Mouse (Mus musculus) stomach, embryonic 15.5 days (tissue): ENCODE data around the gene E2f3. TPM values are rescaled to one million over a fixed set of nuclear protein-coding genes. Genes with fewer than 3 reads are reported as not detected.
A peak's percentile ranks its signal among the peaks of the same experiment; 100 is the strongest.

Experiments used
- ATAC-seq: fragments of 200-750 bp; cut with Nextera tagmentation; 2 replicates; pipeline ENCODE4 v1.8.0; 2017; ENCODE audit warnings: low read depth, moderate number of reproducible peaks, moderate TSS enrichment; ENCODE audit not compliant: insufficient read depth, low FRiP score
- H3K27ac ChIP-seq: fragments of 300-500 bp; sonication (generic); 2 replicates; pipeline ENCODE4 v1.5.1; 2015; ENCODE audit warnings: mild to moderate bottlenecking, inconsistent platforms
- H3K27me3 ChIP-seq: fragments of 300-500 bp; sonication (generic); replicated peaks from 2 replicates; pipeline ENCODE4 v1.6.1; 2015; ENCODE audit warnings: inconsistent platforms
- H3K36me3 ChIP-seq: fragments of 300-500 bp; sonication (generic); 2 replicates; pipeline ENCODE4 v1.6.1; 2015; ENCODE audit warnings: inconsistent platforms
- H3K4me1 ChIP-seq: fragments of 300-500 bp; sonication (generic); 2 replicates; pipeline ENCODE4 v1.6.1; 2015; ENCODE audit warnings: inconsistent platforms
- H3K4me2 ChIP-seq: fragments of 300-500 bp; sonication (generic); 2 replicates; pipeline ENCODE4 v1.6.1; 2015; ENCODE audit warnings: mild to moderate bottlenecking, inconsistent platforms
- H3K4me3 ChIP-seq: fragments of 300-500 bp; sonication (generic); replicated peaks from 2 replicates; pipeline ENCODE4 v1.5.1; 2015; ENCODE audit warnings: inconsistent platforms
- H3K9ac ChIP-seq: fragments of 300-500 bp; sonication (generic); 2 replicates; pipeline ENCODE4 v1.6.1; 2015; ENCODE audit warnings: inconsistent platforms
- H3K9me3 ChIP-seq: fragments of 300-500 bp; sonication (generic); 2 replicates; pipeline ENCODE4 v1.6.1; 2016; ENCODE audit warnings: inconsistent platforms
- WGBS: fragments of 180-500 bp; shearing (Covaris S2); methylation state at CpG from one replicate; pipeline ENCODE4 v1.1.7; 2015; 5-methylcytosine and 5-hydroxymethylcytosine counted together
- polyA plus RNA-seq: library from polyadenylated mRNA; unstranded; fragments of >200 nt; fragmentation: Nextera tagmentation; extraction: Ambion mirVana; gene quantifications from 2 replicates; pipeline ENCODE4 v1.2.1, GENCODE M21; 2015

The E2f3 gene
- polyA plus RNA-seq, 1 experiment from 2014 or later, result 9.4 TPM

DNA sequence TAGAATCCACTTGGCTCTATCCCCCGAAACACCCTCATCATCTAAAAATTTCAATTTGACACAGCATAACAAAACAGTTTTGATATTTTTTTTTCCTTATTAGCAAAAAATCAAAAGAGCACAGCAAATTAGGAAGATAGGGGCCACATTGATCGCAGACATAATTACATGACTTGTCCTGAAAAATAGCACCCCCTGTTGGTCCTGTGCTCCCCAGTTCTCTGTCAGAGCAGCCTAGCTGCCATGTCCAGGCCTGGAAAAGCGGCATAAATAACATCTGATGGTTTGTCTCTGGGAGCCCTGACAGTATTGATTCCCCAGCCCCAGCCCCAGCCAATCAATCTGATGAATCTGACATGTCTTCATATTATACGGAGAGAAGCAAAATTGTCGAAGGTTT lies 11.8 kb downstream of the E2f3 start:
- no peaks in the 10 kb centered on the region for H3K9me3 ChIP-seq
- H3K4me1 ChIP-seq, result peaks cover 3% of the 10 kb centered on the region; the same call in 1 of the 2 replicates
- H3K4me2 ChIP-seq, result no peak overlapping the region
- ATAC-seq, result no peak
- H3K27me3 ChIP-seq, result no peaks in the 10 kb centered on the region
- WGBS, result 82% methylated on average over 5 of the region's 5 CpGs
- H3K9ac ChIP-seq, result no peak overlapping the region
- no peak overlapping the region for H3K27ac ChIP-seq
- H3K4me3 ChIP-seq, result no peak overlapping the region
- no peaks in the 10 kb centered on the region for H3K36me3 ChIP-seq

- Histone ChIP-seq H3K4me3 (no peak overlapping the region), H3K36me3 (no peaks in the 10 kb centered on the region), H3K27me3 (no peaks in the 10 kb centered on the region), H3K27ac (no peak overlapping the region), H3K4me1 (no peaks in the 10 kb centered on the region), H3K9me3 (no peaks in the 10 kb centered on the region), H3K4me2 (no peak overlapping the region), H3K9ac (no peak overlapping the region)
- no peak for ATAC-seq
- WGBS, result 92% methylated on average over 6 of the region's 6 CpGs
Measured at GRCm38 (mm10) chr13:29973610-29974009, 12.3 kb downstream of the E2f3 start.

DNA sequence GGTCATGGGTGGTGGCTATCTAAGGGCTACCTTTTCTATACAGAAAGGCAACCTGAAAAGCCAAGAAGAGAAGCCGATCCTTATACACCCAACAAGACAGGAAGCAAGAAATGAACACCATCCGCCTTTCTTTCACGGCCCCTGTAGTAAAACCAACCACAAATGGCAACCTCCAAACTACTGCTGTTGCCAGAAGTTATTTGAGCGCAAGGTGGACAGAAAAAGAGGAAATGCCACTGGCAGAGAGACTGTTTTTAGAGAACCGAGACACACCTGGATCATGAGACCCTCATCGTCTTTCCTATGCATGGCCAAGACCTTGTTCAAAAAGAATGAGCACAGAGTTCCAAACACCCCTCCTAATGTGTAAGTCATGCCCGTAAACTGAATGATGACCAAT lies 15.5 kb downstream of the E2f3 start:
- Histone ChIP-seq H3K27ac (no peak overlapping the region), H3K4me1 (no peaks in the 10 kb centered on the region), H3K9me3 (no peaks in the 10 kb centered on the region), H3K9ac (no peak overlapping the region), H3K36me3 (peaks cover 3% of the 10 kb centered on the region; the same call in 1 of the 2 replicates), H3K27me3 (no peaks in the 10 kb centered on the region), H3K4me3 (no peak overlapping the region), H3K4me2 (no peak overlapping the region)
- ATAC-seq, result no peak
- 94% methylated on average over 7 of the region's 7 CpGs for WGBS

GRCm38 (mm10) chr13:29968636-29969035 lies 17.2 kb downstream of the E2f3 start:
- H3K9me3 ChIP-seq, result no peaks in the 10 kb centered on the region
- H3K4me1 ChIP-seq, result no peaks in the 10 kb centered on the region
- no peak overlapping the region for H3K4me3 ChIP-seq
- no peak for ATAC-seq
- no peak overlapping the region for H3K4me2 ChIP-seq
- no peak overlapping the region for H3K9ac ChIP-seq
- H3K36me3 ChIP-seq, result peaks cover 3% of the 10 kb centered on the region; the same call in 1 of the 2 replicates
- 87% methylated on average over 7 of the region's 7 CpGs for WGBS
- no peak overlapping the region for H3K27ac ChIP-seq
- H3K27me3 ChIP-seq, result no peaks in the 10 kb centered on the region

GRCm38 (mm10) chr13:29967367-29967766 lies 18.5 kb downstream of the E2f3 start:
- no peak for ATAC-seq
- H3K27ac ChIP-seq, result no peak overlapping the region
- WGBS, result 87% methylated on average over 5 of the region's 5 CpGs
- no peak overlapping the region for H3K4me3 ChIP-seq
- H3K4me1 ChIP-seq, result no peaks in the 10 kb centered on the region
- peaks cover 3% of the 10 kb centered on the region; the same call in 1 of the 2 replicates for H3K36me3 ChIP-seq
- no peak overlapping the region for H3K4me2 ChIP-seq
- H3K9me3 ChIP-seq, result no peaks in the 10 kb centered on the region
- H3K27me3 ChIP-seq, result no peaks in the 10 kb centered on the region
- no peak overlapping the region for H3K9ac ChIP-seq

GRCm38 (mm10) chr13:29966966-29967365 lies 18.9 kb downstream of the E2f3 start:
- 92% methylated on average over 8 of the region's 8 CpGs for WGBS
- Histone ChIP-seq H3K4me1 (no peaks in the 10 kb centered on the region), H3K27me3 (no peaks in the 10 kb centered on the region), H3K4me3 (no peak overlapping the region), H3K9me3 (no peaks in the 10 kb centered on the region), H3K27ac (no peak overlapping the region), H3K36me3 (peaks cover 3% of the 10 kb centered on the region; the same call in 1 of the 2 replicates), H3K4me2 (no peak overlapping the region), H3K9ac (no peak overlapping the region)
- ATAC-seq, result no peak

DNA sequence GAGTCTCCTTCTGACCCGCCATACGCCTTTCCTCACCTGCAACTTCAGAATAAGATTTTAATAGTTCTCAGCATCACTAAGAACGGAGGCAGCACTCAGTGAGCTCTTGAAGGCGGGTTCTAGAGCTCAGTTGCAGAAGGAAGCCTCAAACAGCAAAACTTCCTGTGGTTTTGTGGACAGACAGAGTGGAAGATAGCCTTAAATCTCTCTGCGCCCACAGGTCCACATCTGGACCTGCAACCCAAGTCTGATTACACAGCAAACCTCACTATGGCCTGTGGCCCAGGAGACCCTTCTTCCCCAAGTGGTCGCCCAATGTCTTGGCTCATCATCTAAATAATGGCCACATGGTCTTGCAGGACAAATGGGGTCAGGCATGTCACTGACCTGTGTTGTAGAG lies 21.8 kb downstream of the E2f3 start:
- H3K27ac ChIP-seq, result no peak overlapping the region
- no peaks in the 10 kb centered on the region for H3K27me3 ChIP-seq
- no peak overlapping the region for H3K4me3 ChIP-seq
- WGBS, result 89% methylated on average over 6 of the region's 6 CpGs
- no peak for ATAC-seq
- no peaks in the 10 kb centered on the region for H3K9me3 ChIP-seq
- H3K36me3 ChIP-seq, result peaks cover 3% of the 10 kb centered on the region; the same call in 1 of the 2 replicates
- no peak overlapping the region for H3K9ac ChIP-seq
- no peak overlapping the region for H3K4me2 ChIP-seq
- no peaks in the 10 kb centered on the region for H3K4me1 ChIP-seq

DNA sequence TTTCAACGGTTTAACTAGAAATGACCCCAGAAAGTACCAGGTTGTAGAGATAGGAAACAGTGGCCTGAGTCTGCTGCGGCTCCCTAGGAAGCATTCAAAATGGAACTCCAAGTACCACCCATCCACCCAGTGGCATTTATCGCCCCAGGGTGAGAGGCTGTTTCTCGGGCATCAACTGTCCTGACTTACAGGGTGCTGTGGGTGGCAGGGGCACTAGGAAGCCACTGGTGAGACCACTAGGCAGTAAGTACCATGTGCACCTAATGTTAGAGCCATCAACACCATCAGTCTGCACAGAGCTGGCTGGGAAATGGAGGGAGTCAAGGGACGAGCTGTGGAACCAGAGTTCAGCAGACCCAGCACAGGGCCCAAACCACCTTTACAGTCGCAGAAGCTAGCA lies 25.4 kb downstream of the E2f3 start:
- Histone ChIP-seq H3K9me3 (no peaks in the 10 kb centered on the region), H3K27ac (no peak overlapping the region), H3K27me3 (no peaks in the 10 kb centered on the region), H3K4me1 (peaks cover 6% of the 10 kb centered on the region; the same call in 1 of the 2 replicates), H3K9ac (no peak overlapping the region), H3K36me3 (no peaks in the 10 kb centered on the region), H3K4me2 (no peak overlapping the region), H3K4me3 (no peak overlapping the region)
- 92% methylated on average over 6 of the region's 6 CpGs for WGBS
- no peak for ATAC-seq

DNA sequence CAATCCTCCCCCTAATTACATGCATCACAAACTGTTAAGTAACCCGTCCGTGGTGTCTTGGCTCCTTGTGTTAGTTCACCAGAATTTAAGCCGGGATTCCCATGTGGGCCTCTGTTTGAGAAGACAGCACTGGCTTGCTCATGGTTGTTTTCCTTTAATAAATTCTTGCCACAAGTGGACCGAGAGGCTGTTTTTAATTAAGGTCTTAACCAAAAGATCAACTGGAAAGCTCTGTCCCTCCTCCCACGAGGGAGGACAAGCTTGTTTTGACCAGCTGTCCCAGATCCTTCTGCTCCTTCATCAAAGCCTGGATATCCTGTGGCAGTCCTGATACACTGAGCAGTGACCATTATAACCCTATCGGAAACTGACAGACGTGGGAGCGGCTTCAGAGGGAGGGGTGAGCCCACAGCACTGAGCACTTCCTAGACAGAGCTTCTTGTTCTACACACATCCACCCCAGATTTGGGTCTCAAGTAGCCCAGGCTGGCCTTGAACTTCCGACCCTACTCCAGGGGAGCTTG lies 28.1 kb downstream of the E2f3 start:
- Histone ChIP-seq H3K27ac (no peak overlapping the region), H3K4me1 (peaks cover 6% of the 10 kb centered on the region; the same call in 1 of the 2 replicates), H3K9ac (no peak overlapping the region), H3K27me3 (no peaks in the 10 kb centered on the region), H3K36me3 (no peaks in the 10 kb centered on the region), H3K4me2 (no peak overlapping the region), H3K9me3 (no peaks in the 10 kb centered on the region), H3K4me3 (no peak overlapping the region)
- peak; percentile 47 for ATAC-seq
- WGBS, result 67% methylated on average over 9 of the region's 9 CpGs

DNA sequence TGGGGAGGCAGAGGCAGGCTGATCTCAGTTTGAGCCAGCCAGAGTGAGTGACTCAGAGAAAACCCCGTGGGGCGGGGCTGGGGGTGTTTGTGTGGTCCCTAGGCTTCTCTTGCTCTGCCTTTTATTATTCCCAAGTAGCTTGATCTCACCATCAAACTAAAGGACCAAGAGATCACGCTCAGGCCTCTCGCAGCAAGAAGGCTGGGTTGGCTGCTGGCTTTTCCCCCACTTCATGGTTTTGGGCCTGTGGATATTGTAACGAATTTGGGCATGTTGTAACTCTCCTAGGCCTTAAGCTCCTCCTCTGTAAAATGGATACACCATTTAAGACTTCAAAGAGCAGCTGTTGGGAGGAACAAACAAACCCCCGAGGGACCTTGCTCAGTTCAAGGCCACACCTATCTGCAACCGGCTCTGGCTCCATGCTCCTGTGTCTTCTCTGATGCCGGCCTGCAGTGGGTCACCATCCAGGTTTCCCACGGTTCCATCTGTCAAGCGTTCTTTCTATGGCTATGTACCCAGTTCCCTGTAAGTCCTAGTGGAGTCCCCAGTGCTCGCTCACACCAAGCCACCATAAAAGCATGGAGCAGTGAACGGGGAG lies 28.9 kb downstream of the E2f3 start:
- 87% methylated on average over 12 of the region's 12 CpGs for WGBS
- Histone ChIP-seq H3K4me3 (no peak overlapping the region), H3K27ac (no peak overlapping the region), H3K9me3 (no peaks in the 10 kb centered on the region), H3K4me1 (peaks cover 6% of the 10 kb centered on the region; the same call in 1 of the 2 replicates), H3K36me3 (no peaks in the 10 kb centered on the region), H3K9ac (no peak overlapping the region), H3K4me2 (no peak overlapping the region), H3K27me3 (no peaks in the 10 kb centered on the region)
- ATAC-seq, result no peak

DNA sequence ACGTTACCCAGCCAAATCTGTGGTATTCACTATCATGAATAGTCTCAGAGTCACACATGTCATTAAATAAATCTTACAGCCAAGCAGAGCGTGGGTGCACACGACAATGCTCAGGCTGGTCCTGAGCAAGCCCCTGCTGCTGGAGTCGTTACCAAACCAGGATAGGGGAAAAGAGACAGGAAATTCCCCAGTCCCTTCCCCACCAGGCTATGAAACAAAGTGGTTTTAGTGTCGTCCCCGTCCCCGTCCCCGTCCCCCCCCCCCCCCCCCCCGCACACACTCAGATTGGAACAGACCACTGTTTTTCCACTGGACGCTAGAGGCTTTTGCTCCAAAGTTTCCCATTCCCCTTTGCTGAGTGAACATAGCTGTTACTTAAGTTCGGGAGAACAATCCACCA lies 30.6 kb downstream of the E2f3 start:
- peaks cover 6% of the 10 kb centered on the region; the same call in 1 of the 2 replicates for H3K4me1 ChIP-seq
- 0 out of 2 replicates have a peak, but pooled peaks cover 9% of the 10 kb centered on the region for H3K36me3 ChIP-seq
- H3K9me3 ChIP-seq, result no peaks in the 10 kb centered on the region
- H3K4me2 ChIP-seq, result no peak overlapping the region
- H3K4me3 ChIP-seq, result no peak overlapping the region
- 80% methylated on average over 10 of the region's 11 CpGs for WGBS
- no peak for ATAC-seq
- no peak overlapping the region for H3K27ac ChIP-seq
- no peak overlapping the region for H3K9ac ChIP-seq
- no peaks in the 10 kb centered on the region for H3K27me3 ChIP-seq

DNA sequence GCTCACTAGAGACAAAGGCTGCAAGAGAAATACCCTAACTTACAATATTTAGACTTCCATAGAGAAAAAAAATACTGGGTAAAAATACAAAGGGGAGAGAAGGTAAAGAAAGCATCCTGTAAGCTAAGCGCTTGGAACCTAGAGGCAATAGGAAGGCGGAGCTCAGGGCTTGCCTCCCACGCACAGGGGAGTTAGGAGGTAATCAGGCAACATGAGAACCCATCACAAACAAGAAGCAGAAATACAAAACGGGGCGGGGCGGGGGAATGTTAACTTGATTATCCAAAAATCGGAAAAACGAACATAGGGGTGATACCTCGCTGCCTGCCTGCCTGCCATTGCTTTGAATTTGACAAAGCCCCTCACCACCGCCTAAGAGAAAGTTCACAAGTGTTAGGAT lies 31.1 kb downstream of the E2f3 start:
- Histone ChIP-seq H3K4me2 (no peak overlapping the region), H3K4me1 (peaks cover 6% of the 10 kb centered on the region; the same call in 1 of the 2 replicates), H3K4me3 (no peak overlapping the region), H3K36me3 (0 out of 2 replicates have a peak, but pooled peaks cover 11% of the 10 kb centered on the region), H3K9ac (no peak overlapping the region), H3K27me3 (no peaks in the 10 kb centered on the region), H3K27ac (no peak overlapping the region), H3K9me3 (no peaks in the 10 kb centered on the region)
- 90% methylated on average over 10 of the region's 10 CpGs for WGBS
- ATAC-seq, result no peak
